Mouse (Mus musculus) intestine, embryonic 15.5 days (tissue): Measurements from ENCODE around the gene Mrgpra6. TPM values are rescaled to one million over a fixed set of nuclear protein-coding genes. Genes with fewer than 3 reads are reported as not detected.

Experiments
- ATAC-seq: fragments of 200-750 bp; cut with Nextera tagmentation; 2 replicates; pipeline ENCODE4 v1.8.0; 2017; ENCODE audit warnings: moderate TSS enrichment, moderate library complexity
- H3K27ac ChIP-seq: fragments of 300-500 bp; sonication (generic); 2 replicates; pipeline ENCODE4 v1.5.1; 2015; ENCODE audit warnings: mild to moderate bottlenecking, inconsistent platforms
- H3K27me3 ChIP-seq: fragments of 300-500 bp; sonication (generic); replicated peaks from 2 replicates; pipeline ENCODE4 v1.6.1; 2015; ENCODE audit warnings: inconsistent platforms
- H3K36me3 ChIP-seq: fragments of 300-500 bp; sonication (generic); 2 replicates; pipeline ENCODE4 v1.6.1; 2015; ENCODE audit warnings: inconsistent platforms
- H3K4me1 ChIP-seq: fragments of 300-500 bp; sonication (generic); replicated peaks from 2 replicates; pipeline ENCODE4 v1.6.1; 2015; ENCODE audit warnings: inconsistent platforms
- H3K4me2 ChIP-seq: fragments of 300-500 bp; sonication (generic); replicated peaks from 2 replicates; pipeline ENCODE4 v1.6.1; 2015; ENCODE audit warnings: mild to moderate bottlenecking, inconsistent platforms
- H3K4me3 ChIP-seq: fragments of 300-500 bp; sonication (generic); replicated peaks from 2 replicates; pipeline ENCODE4 v1.5.1; 2015; ENCODE audit warnings: inconsistent platforms
- H3K9ac ChIP-seq: fragments of 300-500 bp; sonication (generic); 2 replicates; pipeline ENCODE4 v1.6.1; 2015; ENCODE audit warnings: inconsistent platforms
- H3K9me3 ChIP-seq: fragments of 300-500 bp; sonication (generic); 2 replicates; pipeline ENCODE4 v1.6.1; 2016; ENCODE audit warnings: inconsistent platforms
- WGBS: fragments of 180-500 bp; shearing (Covaris S2); methylation state at CpG from one replicate; pipeline ENCODE4 v1.1.7; 2015; 5-methylcytosine and 5-hydroxymethylcytosine counted together
- polyA plus RNA-seq: library from polyadenylated mRNA; unstranded; fragments of >200 nt; fragmentation: Nextera tagmentation; extraction: Ambion mirVana; gene quantifications from 2 replicates; pipeline ENCODE4 v1.2.1, GENCODE M21; 2015

Gene Mrgpra6
- polyA plus RNA-seq = not detected in 2 replicates

DNA sequence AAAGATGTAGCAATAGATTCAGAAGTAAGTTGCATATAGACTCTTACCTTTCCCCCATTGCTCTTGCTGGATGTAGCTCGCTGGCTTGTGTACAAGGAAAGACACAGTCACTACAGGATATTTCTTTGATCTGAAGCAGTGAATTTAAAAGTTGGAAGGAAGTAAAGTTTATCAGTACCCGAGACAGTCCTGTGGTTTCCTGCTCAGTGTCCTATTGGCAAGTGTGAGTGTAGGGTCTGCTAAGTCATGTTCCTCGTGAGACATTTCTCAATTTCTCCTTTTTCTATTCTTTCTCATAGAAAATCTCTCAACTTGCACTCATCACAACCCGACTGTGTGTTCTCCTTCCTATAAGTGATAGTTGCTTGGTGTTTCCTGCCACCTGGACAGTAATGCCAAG lies at the start of gene Mrgpra6:
Gene Mrgpra6 (minus strand): TSS at position 91 of the 400 bp plus-strand sequence.
- H3K4me2 ChIP-seq = no peak within 1 kb of the TSS
- H3K9me3 ChIP-seq = no peaks in the 10 kb centered on the region
- H3K27ac ChIP-seq = no peak within 1 kb of the TSS
- H3K36me3 ChIP-seq = no peaks in the 10 kb centered on the region
- H3K4me1 ChIP-seq = no peaks in the 10 kb centered on the region
- ATAC-seq = no peak
- H3K9ac ChIP-seq = no peak within 1 kb of the TSS
- 71% methylated on average over 4 of the region's 4 CpGs for WGBS
- no peak within 1 kb of the TSS for H3K4me3 ChIP-seq
- no peaks in the 10 kb centered on the region for H3K27me3 ChIP-seq

DNA sequence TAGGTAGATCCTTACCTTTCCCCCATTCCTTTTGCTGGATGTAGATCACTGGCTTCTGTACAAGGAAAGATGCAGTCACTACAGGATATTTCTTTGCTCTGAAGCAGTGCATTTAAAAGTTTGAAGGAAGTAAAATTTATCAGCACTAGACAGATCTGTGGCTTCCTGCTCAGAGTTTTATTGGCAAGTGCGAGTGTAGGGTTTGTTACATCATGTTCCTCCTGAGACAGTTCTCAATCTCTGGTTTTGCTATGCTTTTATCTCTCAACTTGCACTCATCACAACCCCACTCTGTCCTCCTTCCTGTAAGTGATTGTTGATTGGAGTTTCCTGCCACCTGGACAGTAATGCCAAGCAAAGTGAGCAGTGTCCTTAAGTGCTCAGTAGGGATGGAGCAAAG lies 48.0 kb upstream of the Mrgpra6 start, which contains the start of gene Mrgpra9:
Gene Mrgpra9 (minus strand): TSS at position 79 of the 400 bp plus-strand sequence.
- H3K9me3 ChIP-seq = no peaks in the 10 kb centered on the region
- H3K36me3 ChIP-seq = no peaks in the 10 kb centered on the region
- no peaks in the 10 kb centered on the region for H3K4me1 ChIP-seq
- no peak for ATAC-seq
- H3K27me3 ChIP-seq = no peaks in the 10 kb centered on the region
- 58% methylated on average over 1 of the region's 1 CpGs for WGBS
- H3K4me3 ChIP-seq = no peak within 1 kb of the TSS
- H3K4me2 ChIP-seq = no peak within 1 kb of the TSS
- H3K9ac ChIP-seq = no peak within 1 kb of the TSS
- no peak within 1 kb of the TSS for H3K27ac ChIP-seq

DNA sequence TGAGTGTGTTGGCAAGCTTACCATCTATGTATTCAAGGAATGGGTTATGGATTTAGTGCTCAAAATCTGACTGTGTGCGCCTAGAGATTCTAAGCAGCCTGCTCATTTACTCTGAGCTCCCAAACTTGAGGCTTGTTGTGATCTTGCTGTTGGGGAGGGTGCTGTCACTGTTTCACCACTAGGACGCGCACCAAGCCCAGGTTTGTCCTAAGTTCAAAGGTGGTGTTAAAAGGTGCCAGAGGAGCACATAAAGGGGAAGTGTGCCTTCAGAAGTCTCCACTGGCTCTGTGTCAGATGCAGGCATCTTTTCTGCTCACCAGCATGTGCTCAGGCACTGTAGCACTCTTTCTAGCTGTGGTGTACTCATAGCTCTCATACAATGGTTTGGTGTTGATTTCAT lies 39.9 kb upstream of the Mrgpra6 start:
- WGBS = 70% methylated on average over 3 of the region's 3 CpGs
- Histone ChIP-seq H3K4me1 (no peaks in the 10 kb centered on the region), H3K27me3 (no peaks in the 10 kb centered on the region), H3K27ac (no peak overlapping the region), H3K9ac (no peak overlapping the region), H3K4me2 (no peak overlapping the region), H3K36me3 (no peaks in the 10 kb centered on the region), H3K9me3 (no peaks in the 10 kb centered on the region), H3K4me3 (no peak overlapping the region)
- ATAC-seq = no peak

DNA sequence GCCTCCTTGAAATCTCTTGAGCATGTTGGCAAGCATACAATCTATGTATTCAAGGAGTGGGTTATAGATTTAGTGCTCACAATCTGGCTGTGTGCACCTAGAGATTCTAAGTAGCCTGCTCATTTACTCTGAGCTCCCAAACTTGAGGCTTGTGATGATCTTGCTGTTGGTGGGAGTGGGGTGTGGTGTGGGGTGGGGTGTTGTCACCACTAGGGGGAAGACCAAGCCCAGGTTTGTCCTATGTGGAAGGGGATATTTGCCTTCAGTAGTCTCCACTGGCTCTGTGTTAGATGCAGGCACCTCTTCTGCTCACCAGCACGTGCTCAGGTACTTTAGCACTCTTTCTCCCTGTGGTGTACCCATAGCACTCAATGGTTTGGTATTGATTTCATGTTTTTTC lies 9.4 kb downstream of the Mrgpra6 start:
- Histone ChIP-seq H3K36me3 (no peaks in the 10 kb centered on the region), H3K27ac (no peak overlapping the region), H3K9me3 (no peaks in the 10 kb centered on the region), H3K4me2 (no peak overlapping the region), H3K27me3 (no peaks in the 10 kb centered on the region), H3K9ac (no peak overlapping the region), H3K4me1 (no peaks in the 10 kb centered on the region), H3K4me3 (no peak overlapping the region)
- no peak for ATAC-seq
- 53% methylated on average over 1 of the region's 1 CpGs for WGBS

DNA sequence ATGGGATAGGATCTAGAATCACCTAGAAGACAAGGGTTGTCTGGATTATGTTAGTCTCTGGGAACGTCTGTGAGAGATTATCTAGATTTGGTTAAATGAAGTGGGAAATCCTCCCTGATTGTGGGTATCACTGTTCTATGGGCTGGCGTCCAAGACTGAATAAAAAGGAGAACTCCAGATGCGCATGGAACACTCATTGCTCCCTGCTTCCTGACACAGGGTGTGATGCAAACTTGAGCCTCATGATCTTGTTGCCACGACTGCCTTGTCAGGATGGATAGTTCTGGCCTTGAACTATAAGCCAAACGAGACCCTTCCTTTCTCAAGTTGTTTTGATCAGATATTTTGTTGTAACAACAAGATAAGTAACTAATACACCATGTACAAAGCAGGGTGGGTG lies 33.9 kb downstream of the Mrgpra6 start:
- Histone ChIP-seq H3K27ac (no peak overlapping the region), H3K4me3 (no peak overlapping the region), H3K9ac (no peak overlapping the region), H3K4me2 (no peak overlapping the region), H3K36me3 (no peaks in the 10 kb centered on the region), H3K27me3 (no peaks in the 10 kb centered on the region), H3K9me3 (no peaks in the 10 kb centered on the region), H3K4me1 (no peaks in the 10 kb centered on the region)
- no peak for ATAC-seq
- WGBS = 71% methylated on average over 5 of the region's 5 CpGs

DNA sequence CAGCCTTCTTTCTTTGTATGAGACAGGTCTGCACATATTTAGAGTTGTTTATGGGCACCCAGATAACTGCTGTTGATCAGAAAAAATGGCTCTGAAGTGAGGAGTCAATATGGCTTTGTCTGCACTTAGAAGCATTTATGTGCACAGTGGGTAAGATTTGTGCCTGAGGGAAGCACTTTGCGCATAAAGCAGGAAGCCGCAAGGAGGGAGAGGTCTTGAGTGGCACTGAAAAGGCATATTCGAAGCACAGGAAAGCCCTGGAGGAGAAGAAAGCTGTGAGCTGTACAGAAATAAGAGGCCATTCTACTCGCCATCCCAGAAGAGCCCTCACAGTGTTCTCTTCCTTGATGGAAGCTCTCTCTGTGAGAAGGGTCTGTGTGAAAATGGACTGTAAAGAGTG lies 39.7 kb downstream of the Mrgpra6 start:
- Histone ChIP-seq H3K9me3 (no peaks in the 10 kb centered on the region), H3K27me3 (no peaks in the 10 kb centered on the region), H3K4me2 (no peak overlapping the region), H3K9ac (no peak overlapping the region), H3K4me1 (no peaks in the 10 kb centered on the region), H3K36me3 (no peaks in the 10 kb centered on the region), H3K27ac (no peak overlapping the region), H3K4me3 (no peak overlapping the region)
- 81% methylated on average over 4 of the region's 4 CpGs for WGBS
- no peak for ATAC-seq

DNA sequence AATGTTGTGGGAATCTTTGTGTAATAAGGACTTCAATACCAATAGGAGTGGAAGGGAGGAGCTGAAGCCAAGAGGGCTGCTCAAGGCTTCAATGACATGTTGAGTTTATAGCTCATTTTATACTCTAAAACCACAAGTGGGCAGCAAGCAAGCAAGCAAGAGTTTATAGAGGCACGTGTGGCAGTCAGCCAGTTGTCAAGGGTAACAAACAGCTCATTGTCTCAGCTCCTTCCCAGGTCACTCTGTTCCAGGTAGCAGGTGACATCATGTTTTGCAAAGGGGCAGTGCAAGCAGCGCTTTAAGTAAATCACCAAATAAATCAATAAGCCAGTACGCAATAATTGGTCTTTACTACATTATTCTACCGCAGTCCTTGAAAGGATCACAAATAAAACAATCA lies 41.5 kb downstream of the Mrgpra6 start:
- no peak overlapping the region for H3K4me3 ChIP-seq
- H3K4me1 ChIP-seq = no peaks in the 10 kb centered on the region
- 67% methylated on average over 4 of the region's 4 CpGs for WGBS
- no peaks in the 10 kb centered on the region for H3K27me3 ChIP-seq
- H3K9ac ChIP-seq = no peak overlapping the region
- no peaks in the 10 kb centered on the region for H3K9me3 ChIP-seq
- ATAC-seq = no peak
- H3K36me3 ChIP-seq = no peaks in the 10 kb centered on the region
- no peak overlapping the region for H3K4me2 ChIP-seq
- no peak overlapping the region for H3K27ac ChIP-seq

DNA sequence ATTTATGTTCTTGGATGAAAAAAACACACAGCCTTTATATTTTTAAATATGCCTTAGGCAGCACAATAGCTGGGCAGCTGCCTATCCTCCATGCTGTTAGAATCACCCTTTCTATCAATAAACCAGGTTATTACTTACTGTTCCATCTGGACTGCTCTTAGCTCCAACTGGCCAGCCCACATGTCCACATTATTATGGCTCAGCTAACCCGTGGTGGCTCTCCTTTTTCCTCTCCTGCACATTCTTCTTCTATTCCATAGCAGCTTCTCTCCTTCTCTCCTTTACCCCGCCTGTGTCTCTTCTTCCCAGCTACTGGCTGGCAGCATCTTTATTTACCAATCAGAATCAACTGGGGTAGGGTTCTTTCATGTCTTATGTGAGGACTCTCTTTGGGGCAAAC lies 46.3 kb downstream of the Mrgpra6 start:
- Histone ChIP-seq H3K4me3 (no peak overlapping the region), H3K9me3 (no peaks in the 10 kb centered on the region), H3K9ac (no peak overlapping the region), H3K4me2 (no peak overlapping the region), H3K36me3 (no peaks in the 10 kb centered on the region), H3K4me1 (no peaks in the 10 kb centered on the region), H3K27ac (no peak overlapping the region), H3K27me3 (no peaks in the 10 kb centered on the region)
- 64% methylated on average over 2 of the region's 2 CpGs for WGBS
- ATAC-seq = no peak

DNA sequence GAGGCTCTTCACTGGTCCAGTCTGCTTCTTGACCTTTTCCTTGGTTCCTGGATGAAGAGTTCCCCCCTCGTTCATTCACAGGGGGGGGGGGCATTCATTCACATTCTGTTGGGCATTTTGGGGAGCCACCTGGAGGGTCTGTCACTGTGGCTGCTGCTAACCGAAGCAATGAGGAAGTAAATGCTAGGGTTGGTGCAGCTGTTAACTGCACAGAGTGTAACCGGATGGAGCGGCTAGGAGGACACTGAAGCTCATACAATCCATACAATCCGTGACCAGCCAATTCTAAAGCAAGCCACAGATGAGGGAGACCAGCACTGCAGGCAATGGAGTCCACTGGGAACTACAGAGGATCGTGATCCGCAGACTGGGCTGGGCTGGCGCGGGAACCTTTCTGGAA lies 47.0 kb downstream of the Mrgpra6 start:
- H3K9ac ChIP-seq = no peak overlapping the region
- ATAC-seq = no peak
- 0 out of 2 replicates have a peak, but pooled peaks cover under 1% of the 10 kb centered on the region for H3K27me3 ChIP-seq
- H3K27ac ChIP-seq = no peak overlapping the region
- no peak overlapping the region for H3K4me2 ChIP-seq
- no peaks in the 10 kb centered on the region for H3K4me1 ChIP-seq
- H3K9me3 ChIP-seq = no peaks in the 10 kb centered on the region
- no peaks in the 10 kb centered on the region for H3K36me3 ChIP-seq
- 80% methylated on average over 9 of the region's 9 CpGs for WGBS
- H3K4me3 ChIP-seq = no peak overlapping the region

DNA sequence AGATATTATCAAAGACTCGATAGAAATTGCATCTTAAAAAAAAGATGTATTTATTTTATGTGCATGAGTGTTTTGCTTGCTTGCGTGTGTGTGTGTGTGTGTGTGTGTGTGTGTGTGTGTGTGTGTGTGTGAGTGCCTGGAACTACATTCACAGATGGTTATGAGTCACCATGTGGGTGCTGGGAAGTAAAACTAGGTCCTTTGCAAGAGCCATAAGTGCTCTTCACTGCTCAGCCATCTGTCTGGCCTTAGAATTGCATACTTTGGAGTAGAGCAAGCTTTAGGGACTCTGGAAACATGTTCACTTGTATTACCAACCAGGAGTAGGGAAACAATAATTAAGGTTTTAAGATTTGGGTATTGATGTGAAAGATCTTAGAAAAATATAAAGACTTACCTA lies 48.9 kb downstream of the Mrgpra6 start:
- Histone ChIP-seq H3K9ac (no peak overlapping the region), H3K9me3 (no peaks in the 10 kb centered on the region), H3K36me3 (no peaks in the 10 kb centered on the region), H3K4me2 (no peak overlapping the region), H3K4me3 (no peak overlapping the region), H3K27me3 (0 out of 2 replicates have a peak, but pooled peaks cover 5% of the 10 kb centered on the region), H3K4me1 (no peaks in the 10 kb centered on the region), H3K27ac (no peak overlapping the region)
- no peak for ATAC-seq
- 90% methylated on average over 2 of the region's 2 CpGs for WGBS

DNA sequence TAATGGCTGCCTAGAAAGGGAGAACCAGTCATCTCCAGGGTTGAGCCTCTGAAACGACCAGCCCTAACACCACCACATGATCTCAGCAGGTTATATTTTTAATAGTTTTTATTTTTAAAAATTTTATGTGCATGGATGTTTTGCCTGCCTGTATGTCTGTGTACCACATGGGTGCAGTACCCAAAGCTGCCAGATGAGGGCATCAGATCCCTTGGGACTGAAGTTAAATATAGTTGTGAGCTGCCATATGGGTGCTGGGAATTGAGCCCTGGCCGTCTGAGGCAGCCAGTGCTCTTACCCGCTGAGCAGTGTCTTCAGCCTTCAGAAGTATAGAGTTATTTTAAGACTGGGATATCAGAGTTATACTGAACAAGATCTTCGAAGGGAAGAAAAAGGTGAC lies 49.3 kb downstream of the Mrgpra6 start:
- no peaks in the 10 kb centered on the region for H3K9me3 ChIP-seq
- H3K4me2 ChIP-seq = no peak overlapping the region
- no peaks in the 10 kb centered on the region for H3K4me1 ChIP-seq
- 0 out of 2 replicates have a peak, but pooled peaks cover 5% of the 10 kb centered on the region for H3K27me3 ChIP-seq
- H3K36me3 ChIP-seq = no peaks in the 10 kb centered on the region
- ATAC-seq = no peak
- no peak overlapping the region for H3K27ac ChIP-seq
- WGBS = 91% methylated on average over 4 of the region's 4 CpGs
- no peak overlapping the region for H3K9ac ChIP-seq
- no peak overlapping the region for H3K4me3 ChIP-seq

DNA sequence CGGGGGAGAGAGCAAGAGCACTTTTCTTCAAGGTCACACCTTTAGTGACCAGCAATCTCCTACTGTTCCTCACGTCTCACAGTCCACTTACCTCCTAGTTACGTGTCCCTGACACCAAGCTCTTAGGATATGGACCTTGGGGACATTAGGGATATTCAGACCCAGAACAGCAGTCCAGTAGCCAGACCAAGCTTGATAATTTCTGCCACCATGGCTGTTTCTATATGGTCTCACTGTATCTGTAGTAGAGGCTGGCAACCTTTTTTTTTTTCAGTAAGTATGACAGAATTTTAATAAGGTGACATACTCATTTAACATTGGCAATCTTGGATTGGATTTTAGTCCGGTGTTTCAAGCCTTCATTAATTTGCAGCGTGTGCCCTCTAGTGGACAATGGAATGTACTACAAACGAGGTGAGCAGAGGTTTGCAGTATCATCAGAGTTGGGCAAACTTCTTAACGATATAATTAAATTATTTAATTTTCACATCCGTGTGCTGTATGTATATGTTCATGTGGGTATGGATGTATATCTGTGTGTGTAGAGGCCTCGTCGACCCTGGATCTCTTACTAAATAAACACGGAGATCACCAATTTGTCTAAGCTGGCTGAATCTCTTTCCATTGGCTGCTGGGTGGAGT lies 54.2 kb downstream of the Mrgpra6 start:
- 0 out of 2 replicates have a peak, but pooled peaks cover 5% of the 10 kb centered on the region for H3K27me3 ChIP-seq
- no peaks in the 10 kb centered on the region for H3K9me3 ChIP-seq
- no peak overlapping the region for H3K4me3 ChIP-seq
- peak; percentile 75 for ATAC-seq
- no peak overlapping the region for H3K4me2 ChIP-seq
- H3K4me1 ChIP-seq = no peaks in the 10 kb centered on the region
- no peak overlapping the region for H3K27ac ChIP-seq
- no peaks in the 10 kb centered on the region for H3K36me3 ChIP-seq
- no peak overlapping the region for H3K9ac ChIP-seq
- 13% methylated on average over 11 of the region's 11 CpGs for WGBS

DNA sequence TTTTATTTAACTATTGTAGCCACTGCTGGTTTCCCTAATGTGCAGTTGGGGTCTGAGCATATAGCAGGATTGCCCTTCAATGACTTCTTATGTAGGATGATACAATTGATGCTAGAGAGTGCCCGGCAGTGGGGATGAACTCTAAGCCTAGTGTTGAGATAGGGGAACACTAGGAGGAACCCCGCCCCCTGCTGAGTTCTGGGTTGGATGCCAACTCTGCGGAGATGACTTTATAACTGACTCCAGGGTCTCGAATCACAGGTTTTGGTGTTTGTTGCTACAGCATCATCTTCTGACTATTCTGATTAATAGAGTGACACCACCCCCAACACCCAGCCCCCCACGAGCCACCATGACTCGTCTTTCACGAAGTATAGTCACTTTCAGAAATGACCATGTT lies 56.4 kb downstream of the Mrgpra6 start:
- ATAC-seq = no peak
- H3K27ac ChIP-seq = no peak overlapping the region

More for the DNA sequence above, 56.4 kb downstream of the Mrgpra6 start:
- Histone ChIP-seq H3K4me1 (no peaks in the 10 kb centered on the region), H3K27me3 (0 out of 2 replicates have a peak, but pooled peaks cover 5% of the 10 kb centered on the region), H3K4me3 (no peak overlapping the region), H3K4me2 (no peak overlapping the region), H3K9ac (no peak overlapping the region), H3K9me3 (no peaks in the 10 kb centered on the region), H3K36me3 (no peaks in the 10 kb centered on the region)
- 84% methylated on average over 7 of the region's 7 CpGs for WGBS
